In genomic region chr17:71164991-71165390, GRCm38 (mm10) we compare ENCODE assay signal across 10 mouse cellular contexts. TPM values are rescaled to one million over a fixed set of nuclear protein-coding genes. Genes with fewer than 3 reads are reported as not detected.
DNase-seq lines count a peak whose midpoint lies in the region; ATAC-seq lines count a peak whose summit lies in the region.
"Had no signal": no experiment of that assay in that cellular context is flagged by ENCODE, and none has a peak within 500 bp of the region (broad histone marks: within the 10 kb centered on the region; RNA-seq: fewer than 3 reads in every experiment).

No protein-coding gene starts in this region.

- no peak overlapping the region for H3K9ac ChIP-seq in kidney, embryonic 16.5 days (replicated peaks; ENCODE audit: low read length)
- H3K9ac ChIP-seq: limb, embryonic 15.5 days had no signal

- no peak overlapping the region for H3K4me3 ChIP-seq in kidney, embryonic 16.5 days (ENCODE audit: low read length)
- H3K4me3 ChIP-seq: heart, adult 2 months; limb, embryonic 15.5 days had no signal

- ATAC-seq in kidney, embryonic 16.5 days (ENCODE audit: low FRiP score, low TSS enrichment) = no peak
- peak; percentile 45 for ATAC-seq in CD4-positive, CD25-positive, alpha-beta regulatory T cell, adult 4 months
- ATAC-seq in granulocyte monocyte progenitor cell, adult 5-6 weeks (replicated peaks; ENCODE audit: poor library complexity, severe bottlenecking) = peak; percentile 97
- ATAC-seq in erythroid progenitor cell, adult 5-6 weeks (replicated peaks; ENCODE audit: low FRiP score, poor library complexity, severe bottlenecking) = no peak

- peaks cover 16% of the 10 kb centered on the region for H3K4me1 ChIP-seq in kidney, embryonic 16.5 days (ENCODE audit: insufficient read depth, low read length)

- peak; percentile 14 for DNase-seq in kidney, postnatal 10 days
- peak; percentile 65 for DNase-seq in lung, postnatal 25 days (ENCODE audit: low spot score)
- DNase-seq in ovary, postnatal 14 days (ENCODE audit: low spot score) = no peak
- no peak for DNase-seq in cerebellum, adult 9-10 months

- H3K4me2 ChIP-seq in kidney, embryonic 16.5 days (replicated peaks; ENCODE audit: low read depth, low read length) = no peak overlapping the region
- H3K4me2 ChIP-seq: limb, embryonic 15.5 days had no signal

- 63% methylated on average over 6 of the region's 6 CpGs for WGBS in kidney, embryonic 16.5 days

- no peaks in the 10 kb centered on the region for H3K9me3 ChIP-seq in kidney, embryonic 16.5 days (ENCODE audit: low read length)
- H3K9me3 ChIP-seq: limb, embryonic 15.5 days had no signal

- H3K27me3 ChIP-seq in kidney, embryonic 16.5 days (ENCODE audit: insufficient read depth, low read length) = no peaks in the 10 kb centered on the region
- H3K27me3 ChIP-seq: limb, embryonic 15.5 days had no signal

- no peak overlapping the region for H3K27ac ChIP-seq in kidney, embryonic 16.5 days (ENCODE audit: low read length)
- H3K27ac ChIP-seq: heart, adult 2 months; limb, embryonic 15.5 days had no signal

- H3K36me3 ChIP-seq in kidney, embryonic 16.5 days (ENCODE audit: insufficient read depth, low read length) = no peaks in the 10 kb centered on the region
- H3K36me3 ChIP-seq: limb, embryonic 15.5 days had no signal

RNA-seq across cellular contexts. Expression of gene Lpin2, which starts 17.4 kb away (rescaled TPM):
- polyA plus RNA-seq in kidney, embryonic 16.5 days (2015; fragmentation: Nextera tagmentation; extraction: Ambion mirVana) = 65.8 and 78.4 TPM in 2 replicates
- polyA plus RNA-seq in CD4-positive, CD25-positive, alpha-beta regulatory T cell, adult 4 months (2017; shearing (Covaris generic)) = 10 to 100 TPM; 22.6 to 35.9 TPM
- total RNA-seq in granulocyte monocyte progenitor cell, adult 5-6 weeks (2014; fragmentation: Nextera tagmentation) = 27.0 and 27.9 TPM in 2 replicates
- 24.9 and 42.3 TPM in 2 replicates for total RNA-seq in granulocyte monocyte progenitor cell, adult 5-6 weeks (2017)
- 68.8 and 90.1 TPM in 2 replicates for total RNA-seq in erythroid progenitor cell, adult 5-6 weeks (2015; ENCODE audit: low replicate concordance)
- 101 and 122 TPM in 2 replicates for total RNA-seq in erythroid progenitor cell, adult 5-6 weeks (2017; ENCODE audit: low replicate concordance)

Comparison
In these comparisons a context has a peak if more than half of its experiments do, and no peak if none do; other contexts are left out.
1. DNase-seq: peak in kidney, postnatal 10 days (single experiment) and lung, postnatal 25 days (single experiment); none in ovary, postnatal 14 days (single experiment) and cerebellum, adult 9-10 months (single experiment).
2. ATAC-seq: peak in CD4-positive, CD25-positive, alpha-beta regulatory T cell, adult 4 months (single experiment) and granulocyte monocyte progenitor cell, adult 5-6 weeks (single experiment); none in kidney, embryonic 16.5 days (single experiment) and erythroid progenitor cell, adult 5-6 weeks (single experiment).